Mouse (Mus musculus) limb, embryonic 15.5 days (tissue): ENCODE results near the gene Mphosph9. TPM values are rescaled to one million over a fixed set of nuclear protein-coding genes. Genes with fewer than 3 reads are reported as not detected.
A peak's percentile ranks its signal among the peaks of the same experiment; 100 is the strongest.
"Not testable (repeated sequence)": the region's sequence is repeated elsewhere in the genome, so short reads cannot be mapped to it uniquely, and the experiment has no call there.

Source experiments
- ATAC-seq: fragments of 200-750 bp; cut with Nextera tagmentation; 2 replicates; pipeline ENCODE4 v1.8.0; 2017; ENCODE audit warnings: low read depth, moderate TSS enrichment; ENCODE audit not compliant: insufficient number of reproducible peaks, low FRiP score, low TSS enrichment
- H3K27ac ChIP-seq: fragments of 300-500 bp; sonication (generic); 2 replicates; pipeline ENCODE4 v1.5.1; 2015; ENCODE audit warnings: moderate library complexity, mild to moderate bottlenecking, inconsistent platforms
- H3K27me3 ChIP-seq: fragments of 300-500 bp; sonication (generic); 2 replicates; pipeline ENCODE4 v1.6.1; 2015; ENCODE audit warnings: inconsistent platforms
- H3K36me3 ChIP-seq: fragments of 300-500 bp; sonication (generic); 2 replicates; pipeline ENCODE4 v1.6.1; 2015; ENCODE audit warnings: inconsistent platforms
- H3K4me1 ChIP-seq: fragments of 300-500 bp; sonication (generic); 2 replicates; pipeline ENCODE4 v1.6.1; 2015; ENCODE audit warnings: inconsistent platforms
- H3K4me2 ChIP-seq: fragments of 300-500 bp; sonication (generic); 2 replicates; pipeline ENCODE4 v1.6.1; 2015; ENCODE audit warnings: mild to moderate bottlenecking, inconsistent platforms
- H3K4me3 ChIP-seq: fragments of 300-500 bp; sonication (generic); 2 replicates; pipeline ENCODE4 v1.5.1; 2015; ENCODE audit warnings: mild to moderate bottlenecking, inconsistent platforms
- H3K9ac ChIP-seq: fragments of 300-500 bp; sonication (generic); 2 replicates; pipeline ENCODE4 v1.6.1; 2015; ENCODE audit warnings: inconsistent platforms
- H3K9me3 ChIP-seq: fragments of 300-500 bp; sonication (generic); 2 replicates; pipeline ENCODE4 v1.6.1; 2016; ENCODE audit warnings: inconsistent platforms
- WGBS: fragments of 180-500 bp; shearing (Covaris S2); methylation state at CpG from one replicate; pipeline ENCODE4 v1.1.7; 2015; 5-methylcytosine and 5-hydroxymethylcytosine counted together
- polyA plus RNA-seq: library from polyadenylated mRNA; unstranded; fragments of >200 nt; fragmentation: Nextera tagmentation; extraction: Ambion mirVana; gene quantifications from 2 replicates; pipeline ENCODE4 v1.2.1, GENCODE M21; 2015

The Mphosph9 gene
- polyA plus RNA-seq, 1 experiment from 2014 or later, result 8.2 TPM

GRCm38 (mm10) chr5:124338791-124339190 lies 11.0 kb upstream of the Mphosph9 start:
- H3K9me3 ChIP-seq, result no peaks in the 10 kb centered on the region
- no peak for ATAC-seq
- H3K36me3 ChIP-seq, result peaks cover 4% of the 10 kb centered on the region; the same call in 1 of the 2 replicates
- H3K27me3 ChIP-seq, result no peaks in the 10 kb centered on the region
- H3K9ac ChIP-seq, result no peak overlapping the region
- H3K4me1 ChIP-seq, result peaks cover 26% of the 10 kb centered on the region
- no peak overlapping the region for H3K4me2 ChIP-seq
- peak overlapping the region; percentile 75 for H3K27ac ChIP-seq
- H3K4me3 ChIP-seq, result no peak overlapping the region
- 77% methylated on average over 8 of the region's 8 CpGs for WGBS

GRCm38 (mm10) chr5:124337909-124338308 lies 10.1 kb upstream of the Mphosph9 start:
- H3K36me3 ChIP-seq, result no peaks in the 10 kb centered on the region; the same call in 1 of the 2 replicates
- no peak for ATAC-seq
- H3K9ac ChIP-seq, result no peak overlapping the region
- no peaks in the 10 kb centered on the region for H3K27me3 ChIP-seq
- peaks cover 26% of the 10 kb centered on the region for H3K4me1 ChIP-seq
- no peaks in the 10 kb centered on the region for H3K9me3 ChIP-seq
- H3K4me2 ChIP-seq, result no peak overlapping the region
- no peak overlapping the region for H3K4me3 ChIP-seq
- WGBS, result 36% methylated on average over 9 of the region's 9 CpGs
- no peak overlapping the region for H3K27ac ChIP-seq

- Histone ChIP-seq H3K9me3 (no peaks in the 10 kb centered on the region), H3K9ac (no peak overlapping the region), H3K4me1 (peaks cover 26% of the 10 kb centered on the region), H3K27me3 (no peaks in the 10 kb centered on the region), H3K27ac (no peak overlapping the region), H3K4me2 (no peak overlapping the region), H3K36me3 (no peaks in the 10 kb centered on the region), H3K4me3 (no peak overlapping the region)
- no peak for ATAC-seq
- 87% methylated on average over 9 of the region's 9 CpGs for WGBS
Observed at GRCm38 (mm10) chr5:124337103-124337502, 9.3 kb upstream of the Mphosph9 start.

GRCm38 (mm10) chr5:124334392-124334791 lies 6.6 kb upstream of the Mphosph9 start:
- 53% methylated on average over 6 of the region's 6 CpGs for WGBS
- ATAC-seq, result no peak
- Histone ChIP-seq H3K27me3 (no peaks in the 10 kb centered on the region), H3K9me3 (no peaks in the 10 kb centered on the region), H3K4me1 (peaks cover 20% of the 10 kb centered on the region), H3K36me3 (no peaks in the 10 kb centered on the region), H3K9ac (no peak overlapping the region), H3K27ac (0 out of 2 replicates have a peak overlapping the region, but pooled peaks have one; percentile 14), H3K4me2 (no peak overlapping the region), H3K4me3 (no peak overlapping the region)

GRCm38 (mm10) chr5:124330086-124330485 lies 2.3 kb upstream of the Mphosph9 start:
- H3K9me3 ChIP-seq, result no peaks in the 10 kb centered on the region
- no peak for ATAC-seq
- WGBS, result 78% methylated on average over 6 of the region's 6 CpGs

GRCm38 (mm10) chr5:124326829-124327228 lies 943 bp downstream of the Mphosph9 start:
- Histone ChIP-seq H3K4me3 (peak overlapping the region; percentile 75), H3K27ac (peak overlapping the region; percentile 97; the same call in 1 of the 2 replicates), H3K9ac (peak overlapping the region; percentile 67), H3K4me2 (peak overlapping the region; percentile 66), H3K9me3 (no peaks in the 10 kb centered on the region), H3K36me3 (peaks cover 8% of the 10 kb centered on the region), H3K27me3 (no peaks in the 10 kb centered on the region), H3K4me1 (peaks cover 17% of the 10 kb centered on the region)
- ATAC-seq, result no peak
- WGBS, result 2% methylated on average over 8 of the region's 8 CpGs

More at GRCm38 (mm10) chr5:124330086-124330485, 2.3 kb upstream of the Mphosph9 start:
- no peak overlapping the region for H3K27ac ChIP-seq
- H3K4me3 ChIP-seq, result no peak overlapping the region
- peaks cover 17% of the 10 kb centered on the region for H3K4me1 ChIP-seq
- no peak overlapping the region for H3K4me2 ChIP-seq
- H3K27me3 ChIP-seq, result no peaks in the 10 kb centered on the region
- no peaks in the 10 kb centered on the region for H3K36me3 ChIP-seq
- H3K9ac ChIP-seq, result no peak overlapping the region

- H3K4me1 ChIP-seq, result no peaks in the 10 kb centered on the region
- peaks cover 49% of the 10 kb centered on the region for H3K36me3 ChIP-seq
- H3K4me3 ChIP-seq, result no peak overlapping the region
- ATAC-seq, result no peak
- no peak overlapping the region for H3K27ac ChIP-seq
- no peak overlapping the region for H3K9ac ChIP-seq
- no peak overlapping the region for H3K4me2 ChIP-seq
- no peaks in the 10 kb centered on the region for H3K27me3 ChIP-seq
- no peaks in the 10 kb centered on the region for H3K9me3 ChIP-seq
- 94% methylated on average over 7 of the region's 7 CpGs for WGBS
Observed at GRCm38 (mm10) chr5:124317648-124318047, 10.1 kb downstream of the Mphosph9 start.

- H3K27ac ChIP-seq, result no peak overlapping the region
- no peaks in the 10 kb centered on the region for H3K9me3 ChIP-seq
- H3K36me3 ChIP-seq, result peaks cover 57% of the 10 kb centered on the region
- no peak overlapping the region for H3K4me2 ChIP-seq
- H3K9ac ChIP-seq, result no peak overlapping the region
- no peak overlapping the region for H3K4me3 ChIP-seq
- no peak for ATAC-seq
- H3K27me3 ChIP-seq, result no peaks in the 10 kb centered on the region
- 92% methylated on average over 11 of the region's 11 CpGs for WGBS
- no peaks in the 10 kb centered on the region for H3K4me1 ChIP-seq
Observed at GRCm38 (mm10) chr5:124315941-124316340, 11.8 kb downstream of the Mphosph9 start.

GRCm38 (mm10) chr5:124315498-124315897 lies 12.3 kb downstream of the Mphosph9 start:
- no peaks in the 10 kb centered on the region for H3K9me3 ChIP-seq
- no peak for ATAC-seq
- H3K4me3 ChIP-seq, result no peak overlapping the region
- H3K27me3 ChIP-seq, result no peaks in the 10 kb centered on the region
- no peaks in the 10 kb centered on the region for H3K4me1 ChIP-seq
- WGBS, result 90% methylated on average over 9 of the region's 9 CpGs
- H3K4me2 ChIP-seq, result no peak overlapping the region
- no peak overlapping the region for H3K9ac ChIP-seq
- H3K36me3 ChIP-seq, result peaks cover 57% of the 10 kb centered on the region
- H3K27ac ChIP-seq, result no peak overlapping the region

- Histone ChIP-seq H3K9me3 (no peaks in the 10 kb centered on the region), H3K27me3 (no peaks in the 10 kb centered on the region), H3K36me3 (peaks cover 68% of the 10 kb centered on the region), H3K4me3 (no peak overlapping the region), H3K4me2 (no peak overlapping the region), H3K9ac (no peak overlapping the region), H3K27ac (no peak overlapping the region), H3K4me1 (no peaks in the 10 kb centered on the region)
- WGBS, result 92% methylated on average over 11 of the region's 11 CpGs
- no peak for ATAC-seq
Observed at GRCm38 (mm10) chr5:124310091-124310490, 17.7 kb downstream of the Mphosph9 start.

GRCm38 (mm10) chr5:124309155-124309554 lies 18.6 kb downstream of the Mphosph9 start:
- Histone ChIP-seq H3K4me3 (no peak overlapping the region), H3K36me3 (peaks cover 62% of the 10 kb centered on the region), H3K9ac (no peak overlapping the region), H3K4me1 (no peaks in the 10 kb centered on the region), H3K27ac (no peak overlapping the region), H3K9me3 (no peaks in the 10 kb centered on the region), H3K4me2 (no peak overlapping the region), H3K27me3 (no peaks in the 10 kb centered on the region)
- WGBS, result 96% methylated on average over 10 of the region's 10 CpGs
- no peak for ATAC-seq

GRCm38 (mm10) chr5:124302853-124303252 lies 24.9 kb downstream of the Mphosph9 start:
- H3K36me3 ChIP-seq, result peaks cover 57% of the 10 kb centered on the region
- 80% methylated on average over 6 of the region's 6 CpGs for WGBS
- not testable (repeated sequence) for ATAC-seq

GRCm38 (mm10) chr5:124300132-124300531 lies 27.6 kb downstream of the Mphosph9 start:
- no peak overlapping the region for H3K4me2 ChIP-seq
- no peaks in the 10 kb centered on the region for H3K9me3 ChIP-seq
- 83% methylated on average over 4 of the region's 4 CpGs for WGBS
- no peak overlapping the region for H3K9ac ChIP-seq
- no peak overlapping the region for H3K4me3 ChIP-seq
- H3K27me3 ChIP-seq, result no peaks in the 10 kb centered on the region
- H3K36me3 ChIP-seq, result peaks cover 52% of the 10 kb centered on the region
- no peak for ATAC-seq
- no peak overlapping the region for H3K27ac ChIP-seq
- H3K4me1 ChIP-seq, result no peaks in the 10 kb centered on the region

More at GRCm38 (mm10) chr5:124302853-124303252, 24.9 kb downstream of the Mphosph9 start:
- not testable (repeated sequence) for H3K4me3 ChIP-seq, H3K27ac ChIP-seq, H3K9me3 ChIP-seq, H3K4me2 ChIP-seq, H3K4me1 ChIP-seq, H3K27me3 ChIP-seq, H3K9ac ChIP-seq
